Mouse (Mus musculus) lung, embryonic 14.5 days (tissue): ENCODE data around the gene Prdx6. TPM values are rescaled to one million over a fixed set of nuclear protein-coding genes. Genes with fewer than 3 reads are reported as not detected.

Source experiments
- ATAC-seq: fragments of 200-750 bp; cut with Nextera tagmentation; 2 replicates; pipeline ENCODE4 v1.8.0; 2017; ENCODE audit warnings: mild to moderate bottlenecking, moderate TSS enrichment, moderate library complexity; ENCODE audit not compliant: insufficient read depth
- DNase-seq: peaks from one replicate; pipeline ENCODE4 v3.0.0-alpha.2; 2015
- H3K27ac ChIP-seq: fragments of 300-500 bp; sonication (generic); 2 replicates; pipeline ENCODE4 v1.5.1; 2014; ENCODE audit warnings: low read depth, mild to moderate bottlenecking, moderate library complexity
- H3K27me3 ChIP-seq: fragments of 300-500 bp; sonication (generic); 2 replicates; pipeline ENCODE4 v1.6.1; 2014; ENCODE audit warnings: low read length, control low read depth; ENCODE audit not compliant: insufficient read depth
- H3K36me3 ChIP-seq: fragments of 300-500 bp; sonication (generic); 2 replicates; pipeline ENCODE4 v1.6.1; 2014; ENCODE audit warnings: control low read depth; ENCODE audit not compliant: insufficient read depth
- H3K4me1 ChIP-seq: fragments of 300-500 bp; sonication (generic); 2 replicates; pipeline ENCODE4 v1.6.1; 2014; ENCODE audit warnings: antibody characterized with exemption, control low read depth; ENCODE audit not compliant: insufficient read depth
- H3K4me2 ChIP-seq: fragments of 300-500 bp; sonication (generic); 2 replicates; pipeline ENCODE4 v1.6.1; 2014; ENCODE audit warnings: mild to moderate bottlenecking
- H3K4me3 ChIP-seq: fragments of 300-500 bp; sonication (generic); 2 replicates; pipeline ENCODE4 v1.5.1; 2014; ENCODE audit warnings: low read depth, low read length
- H3K9ac ChIP-seq: fragments of 300-500 bp; sonication (generic); 2 replicates; pipeline ENCODE4 v1.6.1; 2014
- H3K9me3 ChIP-seq: fragments of 300-500 bp; sonication (generic); 2 replicates; pipeline ENCODE4 v1.6.1; 2016; ENCODE audit warnings: low read depth, low read length, control low read depth
- CTCF ChIP-seq: IDR thresholded peaks from 2 replicates; pipeline ENCODE4 v1.5.1; 2016; ENCODE audit warnings: antibody characterized with exemption, low read depth
- WGBS: fragments of 180-500 bp; shearing (Covaris S2); extraction: QIAGEN DNeasy Blood & Tissue Kit; methylation state at CpG from one replicate; pipeline ENCODE4 v1.1.7; 2014; 5-methylcytosine and 5-hydroxymethylcytosine counted together
- polyA plus RNA-seq: library from polyadenylated mRNA; unstranded; fragments of >200 nt; fragmentation: Nextera tagmentation; extraction: Ambion mirVana; gene quantifications from 2 replicates; pipeline ENCODE4 v1.2.1, GENCODE M21; 2014

The Prdx6 gene
- 610 and 627 TPM in 2 replicates for polyA plus RNA-seq

- peak within 1 kb of the TSS; percentile 88 for H3K4me3 ChIP-seq
- 0 out of 2 replicates have a peak, but pooled peaks have one; percentile 11 for TF ChIP-seq CTCF
- peak; percentile 92 for DNase-seq
- whole genome bisulfite sequencing, result under 1% methylated on average over 65 of the region's 66 CpGs
- peak; percentile 94 for ATAC-seq
- H3K4me2 ChIP-seq, result peak within 1 kb of the TSS; percentile 83
- H3K27ac ChIP-seq, result peak within 1 kb of the TSS; percentile 86
- peaks cover 12% of the 10 kb centered on the region for H3K36me3 ChIP-seq
- peak within 1 kb of the TSS; percentile 97 for H3K9ac ChIP-seq
- H3K4me1 ChIP-seq, result peaks cover 8% of the 10 kb centered on the region; the same call in 1 of the 2 replicates
- no peaks in the 10 kb centered on the region for H3K27me3 ChIP-seq
- no peaks in the 10 kb centered on the region for H3K9me3 ChIP-seq
Observed at GRCm38 (mm10) chr1:161250604-161251416, at the start of gene Prdx6. Prdx6 (minus strand) TSS chr1:161251219.

GRCm38 (mm10) chr1:161288256-161288655 lies 37.2 kb upstream of the Prdx6 start:
- Histone ChIP-seq H3K36me3 (no peaks in the 10 kb centered on the region), H3K27me3 (no peaks in the 10 kb centered on the region), H3K4me3 (no peak overlapping the region), H3K9ac (no peak overlapping the region), H3K9me3 (no peaks in the 10 kb centered on the region), H3K4me1 (no peaks in the 10 kb centered on the region), H3K4me2 (no peak overlapping the region), H3K27ac (no peak overlapping the region)
- DNase-seq (no peak), ATAC-seq (no peak)
- WGBS, result 45% methylated on average over 12 of the region's 12 CpGs
- no peak for TF ChIP-seq CTCF

GRCm38 (mm10) chr1:161286726-161287310 lies 35.8 kb upstream of the Prdx6 start:
- peak; percentile 76 for TF ChIP-seq CTCF
- peak; percentile 74 for ATAC-seq
- DNase-seq, result peak; percentile 84
- H3K9me3 ChIP-seq, result no peaks in the 10 kb centered on the region
- no peak overlapping the region for H3K27ac ChIP-seq
- no peak overlapping the region for H3K4me2 ChIP-seq
- no peak overlapping the region for H3K4me3 ChIP-seq
- no peaks in the 10 kb centered on the region for H3K27me3 ChIP-seq
- H3K36me3 ChIP-seq, result no peaks in the 10 kb centered on the region
- WGBS, result 27% methylated on average over 11 of the region's 11 CpGs
- H3K9ac ChIP-seq, result no peak overlapping the region
- H3K4me1 ChIP-seq, result no peaks in the 10 kb centered on the region

GRCm38 (mm10) chr1:161281054-161281688 lies 30.2 kb upstream of the Prdx6 start:
- H3K9ac ChIP-seq, result no peak overlapping the region
- no peak overlapping the region for H3K4me2 ChIP-seq
- no peak overlapping the region for H3K27ac ChIP-seq
- H3K9me3 ChIP-seq, result no peaks in the 10 kb centered on the region
- no peaks in the 10 kb centered on the region for H3K4me1 ChIP-seq
- no peaks in the 10 kb centered on the region for H3K36me3 ChIP-seq
- DNase-seq, result no peak
- H3K27me3 ChIP-seq, result no peaks in the 10 kb centered on the region
- TF ChIP-seq CTCF, result no peak
- WGBS, result 68% methylated on average over 3 of the region's 3 CpGs
- H3K4me3 ChIP-seq, result no peak overlapping the region
- ATAC-seq, result no peak

GRCm38 (mm10) chr1:161279244-161279908 lies 28.4 kb upstream of the Prdx6 start:
- Histone ChIP-seq H3K9ac (no peak overlapping the region), H3K4me1 (no peaks in the 10 kb centered on the region), H3K4me2 (no peak overlapping the region), H3K27ac (no peak overlapping the region), H3K9me3 (no peaks in the 10 kb centered on the region), H3K4me3 (no peak overlapping the region), H3K36me3 (no peaks in the 10 kb centered on the region), H3K27me3 (no peaks in the 10 kb centered on the region)
- no peak for TF ChIP-seq CTCF
- DNase-seq (no peak), ATAC-seq (no peak)
- 35% methylated on average over 6 of the region's 6 CpGs for WGBS

GRCm38 (mm10) chr1:161273486-161273885 lies 22.5 kb upstream of the Prdx6 start:
- no peak for DNase-seq
- no peak overlapping the region for H3K27ac ChIP-seq
- no peak for ATAC-seq
- no peak for TF ChIP-seq CTCF
- H3K4me3 ChIP-seq, result no peak overlapping the region
- WGBS, result 89% methylated on average over 1 of the region's 1 CpGs
- no peaks in the 10 kb centered on the region for H3K4me1 ChIP-seq
- no peaks in the 10 kb centered on the region for H3K36me3 ChIP-seq
- no peak overlapping the region for H3K9ac ChIP-seq
- no peaks in the 10 kb centered on the region for H3K9me3 ChIP-seq
- no peak overlapping the region for H3K4me2 ChIP-seq
- no peaks in the 10 kb centered on the region for H3K27me3 ChIP-seq
